Mouse (Mus musculus): ENCODE results near the gene Spsb1. TPM values are rescaled to one million over a fixed set of nuclear protein-coding genes. Genes with fewer than 3 reads are reported as not detected.

Gene Spsb1
- total and polyA plus RNA-seq, 2 experiments: 0.91 to 0.92 TPM

DNA sequence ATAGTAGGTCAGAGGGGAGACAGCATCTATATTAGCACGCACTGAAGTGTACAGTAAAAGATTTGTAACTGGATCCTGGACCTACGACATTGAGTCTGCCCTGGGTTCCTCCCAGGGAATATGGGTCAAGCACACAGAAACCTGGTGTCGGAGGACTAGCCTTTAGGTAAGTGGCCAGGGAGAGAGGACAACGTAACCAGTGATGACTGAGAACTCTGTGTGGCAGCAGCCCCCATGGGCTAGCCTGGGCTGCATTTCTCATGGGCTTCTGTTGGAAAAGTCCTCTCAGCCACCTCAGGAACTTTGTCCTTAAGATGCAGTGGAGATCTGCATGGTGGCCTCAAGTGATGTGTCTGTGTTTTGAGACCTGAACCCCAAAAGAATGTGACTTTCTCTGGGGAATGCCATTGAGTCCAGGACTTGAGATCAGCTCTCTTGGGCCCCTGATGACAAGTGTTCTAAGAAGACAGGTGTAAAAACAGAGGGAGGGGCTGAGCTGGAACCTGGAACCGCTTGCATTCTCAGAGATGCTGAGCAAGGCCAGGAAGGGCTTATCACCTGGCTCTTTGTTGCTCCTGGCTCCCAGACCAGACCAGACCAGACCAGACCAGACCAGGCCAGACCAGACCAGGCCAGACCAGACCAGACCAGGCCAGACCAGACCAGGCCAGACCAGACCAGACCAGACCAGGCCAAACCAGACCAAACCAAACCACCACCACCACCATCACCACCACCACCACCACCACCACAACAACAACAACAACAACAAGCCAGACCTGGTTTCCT is 63.5 kb downstream of the Spsb1 start:
- H3K4me1 ChIP-seq (ENCODE audit: control insufficient read depth, insufficient read depth, low read length): peaks cover 3% of the 10 kb centered on the region; the same call in 1 of the 2 replicates
- TF ChIP-seq CTCF (IDR thresholded peaks at IDR 0.05; ENCODE audit: low read depth, low read length) (no peak), POLR2A (IDR thresholded peaks at IDR 0.05; ENCODE audit: extremely low read depth, insufficient read depth, low read length) (no peak)
- H3K27ac ChIP-seq (replicated peaks; ENCODE audit: insufficient read depth, low read depth, low read length): no peak overlapping the region
- H3K9ac ChIP-seq (ENCODE audit: low read depth, low read length): no peak overlapping the region
- H3K4me3 ChIP-seq (ENCODE audit: insufficient read depth, low read depth, low read length): no peak overlapping the region
- no peaks in the 10 kb centered on the region for H3K27me3 ChIP-seq (ENCODE audit: control insufficient read depth, insufficient read depth, low read length)
- no peaks in the 10 kb centered on the region for H3K79me2 ChIP-seq (ENCODE audit: control insufficient read depth, insufficient read depth, low read length)
- WGBS: 92% methylated on average over 5 of the region's 5 CpGs
- H3K36me3 ChIP-seq (ENCODE audit: control insufficient read depth, insufficient read depth, low read length): no peaks in the 10 kb centered on the region
- DNase-seq (ENCODE audit: extremely low read depth, low read depth, low spot score): no peak

GRCm38 (mm10) chr4:149890551-149890950 is 64.3 kb downstream of the Spsb1 start:
- Histone ChIP-seq H3K4me3 (ENCODE audit: insufficient read depth, low read depth, low read length) (no peak overlapping the region), H3K27ac (replicated peaks; ENCODE audit: insufficient read depth, low read depth, low read length) (peak overlapping the region; percentile 24), H3K9ac (ENCODE audit: low read depth, low read length) (no peak overlapping the region), H3K4me1 (ENCODE audit: control insufficient read depth, insufficient read depth, low read length) (peaks cover 3% of the 10 kb centered on the region; the same call in 1 of the 2 replicates), H3K79me2 (ENCODE audit: control insufficient read depth, insufficient read depth, low read length) (no peaks in the 10 kb centered on the region), H3K36me3 (ENCODE audit: control insufficient read depth, insufficient read depth, low read length) (no peaks in the 10 kb centered on the region), H3K27me3 (ENCODE audit: control insufficient read depth, insufficient read depth, low read length) (no peaks in the 10 kb centered on the region)
- 75% methylated on average over 8 of the region's 8 CpGs for WGBS
- DNase-seq (ENCODE audit: extremely low read depth, low read depth, low spot score): no peak
- no peak for TF ChIP-seq POLR2A (IDR thresholded peaks at IDR 0.05; ENCODE audit: extremely low read depth, insufficient read depth, low read length)
- TF ChIP-seq CTCF (IDR thresholded peaks at IDR 0.05; ENCODE audit: low read depth, low read length): no peak

GRCm38 (mm10) chr4:149889851-149890250 is 65.0 kb downstream of the Spsb1 start:
- Histone ChIP-seq H3K4me3 (ENCODE audit: insufficient read depth, low read depth, low read length) (no peak overlapping the region), H3K27ac (replicated peaks; ENCODE audit: insufficient read depth, low read depth, low read length) (peak overlapping the region; percentile 24), H3K36me3 (ENCODE audit: control insufficient read depth, insufficient read depth, low read length) (no peaks in the 10 kb centered on the region), H3K79me2 (ENCODE audit: control insufficient read depth, insufficient read depth, low read length) (no peaks in the 10 kb centered on the region), H3K4me1 (ENCODE audit: control insufficient read depth, insufficient read depth, low read length) (peaks cover 3% of the 10 kb centered on the region; the same call in 1 of the 2 replicates), H3K27me3 (ENCODE audit: control insufficient read depth, insufficient read depth, low read length) (no peaks in the 10 kb centered on the region), H3K9ac (ENCODE audit: low read depth, low read length) (no peak overlapping the region)
- DNase-seq (ENCODE audit: extremely low read depth, low read depth, low spot score): peak; percentile 47
- TF ChIP-seq POLR2A (IDR thresholded peaks at IDR 0.05; ENCODE audit: extremely low read depth, insufficient read depth, low read length) (no peak), CTCF (IDR thresholded peaks at IDR 0.05; ENCODE audit: low read depth, low read length) (no peak)
- WGBS: 57% methylated on average over 13 of the region's 13 CpGs

GRCm38 (mm10) chr4:149888736-149889470 is 65.9 kb downstream of the Spsb1 start:
- H3K4me3 ChIP-seq (ENCODE audit: insufficient read depth, low read depth, low read length): no peak overlapping the region
- H3K27me3 ChIP-seq (ENCODE audit: control insufficient read depth, insufficient read depth, low read length): no peaks in the 10 kb centered on the region
- H3K79me2 ChIP-seq (ENCODE audit: control insufficient read depth, insufficient read depth, low read length): no peaks in the 10 kb centered on the region
- H3K27ac ChIP-seq (replicated peaks; ENCODE audit: insufficient read depth, low read depth, low read length): no peak overlapping the region
- no peak overlapping the region for H3K9ac ChIP-seq (ENCODE audit: low read depth, low read length)
- peaks cover 3% of the 10 kb centered on the region; the same call in 1 of the 2 replicates for H3K4me1 ChIP-seq (ENCODE audit: control insufficient read depth, insufficient read depth, low read length)
- 85% methylated on average over 20 of the region's 20 CpGs for WGBS
- no peaks in the 10 kb centered on the region for H3K36me3 ChIP-seq (ENCODE audit: control insufficient read depth, insufficient read depth, low read length)
- no peak for DNase-seq (ENCODE audit: extremely low read depth, low read depth, low spot score)
- no peak for TF ChIP-seq CTCF (IDR thresholded peaks at IDR 0.05; ENCODE audit: low read depth, low read length)
- TF ChIP-seq POLR2A (IDR thresholded peaks at IDR 0.05; ENCODE audit: extremely low read depth, insufficient read depth, low read length): no peak

DNA sequence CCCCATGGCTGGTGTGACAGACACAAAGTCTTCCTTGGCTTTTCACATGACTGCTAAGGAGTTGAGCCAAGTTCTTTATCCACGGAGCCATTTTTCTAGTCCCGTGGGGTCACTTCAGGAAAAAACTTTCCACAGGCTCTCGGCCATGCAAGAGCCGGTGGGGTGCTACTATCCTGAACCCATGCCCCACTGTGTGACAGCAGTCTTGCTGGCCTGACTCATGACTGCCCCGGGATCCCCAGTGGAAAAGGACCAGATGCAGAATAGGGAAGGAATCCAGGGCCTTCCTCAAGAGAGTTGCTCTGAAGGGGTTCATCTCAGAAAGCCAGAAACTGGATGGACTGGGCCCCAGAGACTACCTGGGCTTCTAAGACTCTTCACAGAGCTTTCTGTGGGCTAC is 66.7 kb downstream of the Spsb1 start:
- WGBS: 90% methylated on average over 5 of the region's 5 CpGs
- H3K27me3 ChIP-seq (ENCODE audit: control insufficient read depth, insufficient read depth, low read length): no peaks in the 10 kb centered on the region
- no peak overlapping the region for H3K9ac ChIP-seq (ENCODE audit: low read depth, low read length)
- no peaks in the 10 kb centered on the region for H3K36me3 ChIP-seq (ENCODE audit: control insufficient read depth, insufficient read depth, low read length)
- no peak overlapping the region for H3K27ac ChIP-seq (replicated peaks; ENCODE audit: insufficient read depth, low read depth, low read length)
- DNase-seq (ENCODE audit: extremely low read depth, low read depth, low spot score): no peak
- H3K79me2 ChIP-seq (ENCODE audit: control insufficient read depth, insufficient read depth, low read length): no peaks in the 10 kb centered on the region
- no peak overlapping the region for H3K4me3 ChIP-seq (ENCODE audit: insufficient read depth, low read depth, low read length)
- peaks cover 3% of the 10 kb centered on the region; the same call in 1 of the 2 replicates for H3K4me1 ChIP-seq (ENCODE audit: control insufficient read depth, insufficient read depth, low read length)
- TF ChIP-seq POLR2A (IDR thresholded peaks at IDR 0.05; ENCODE audit: extremely low read depth, insufficient read depth, low read length): no peak
- no peak for TF ChIP-seq CTCF (IDR thresholded peaks at IDR 0.05; ENCODE audit: low read depth, low read length)

Measured in liver, adult 2 months (tissue).